Mouse (Mus musculus): ENCODE measurements at regions not wholly inside any gene's neighbourhood (a gene's known extent, or its start where the extent isn't known, plus 50 kb on each side); places are given as distances from the start of the nearest gene placed in this dataset.

DNA sequence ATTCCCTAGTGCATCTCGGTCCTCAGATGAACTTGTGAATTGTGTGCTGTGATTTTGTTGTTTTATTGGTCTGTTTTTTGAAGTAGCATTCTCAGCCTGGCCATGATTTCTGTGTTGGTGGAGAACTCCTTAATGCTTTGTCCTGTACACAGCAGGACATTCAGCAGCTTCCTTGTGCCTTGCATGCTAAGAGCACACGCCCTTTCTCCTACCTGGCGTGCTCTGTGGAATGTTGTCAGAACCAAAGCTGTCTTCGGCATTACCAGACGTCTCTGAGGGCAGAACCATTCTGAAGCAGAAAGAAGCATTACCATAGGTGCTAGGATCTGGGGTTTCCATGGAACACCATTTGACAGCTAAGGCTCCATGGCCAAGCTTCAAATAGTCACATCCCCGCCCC is 75.0 kb upstream of the Epc2 start:
- no peak for ATAC-seq (replicated peaks; ENCODE audit: poor library complexity)

DNA sequence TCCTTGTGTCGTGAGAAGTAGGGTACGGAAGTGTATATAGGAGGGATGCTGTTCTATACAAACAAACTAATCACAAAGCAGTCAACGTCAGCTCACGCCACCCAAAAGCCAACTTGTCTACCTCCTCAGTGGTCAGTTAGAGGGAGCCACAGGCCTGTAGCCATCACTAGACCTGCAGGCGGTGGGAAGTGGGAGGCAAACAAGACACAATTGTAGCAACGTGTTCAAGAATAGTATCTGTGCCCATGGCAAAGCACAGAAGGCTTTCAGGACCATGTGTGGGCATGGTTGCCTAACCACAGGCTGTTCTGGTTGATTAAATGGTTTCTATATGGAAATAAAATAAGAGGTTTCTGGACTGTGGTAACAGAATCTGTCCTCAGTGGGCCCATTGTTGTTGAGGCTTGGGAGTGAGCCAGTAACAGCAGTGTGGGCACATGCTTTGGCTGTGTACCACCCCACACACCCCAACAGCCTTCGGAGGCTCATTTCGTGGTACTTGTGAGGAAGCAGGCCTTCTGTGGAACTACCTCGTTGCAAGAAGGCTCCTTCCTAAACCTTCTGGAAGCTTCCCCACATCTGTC is 72.0 kb upstream of the Epc2 start:
- ATAC-seq (replicated peaks; ENCODE audit: poor library complexity), result 0 out of 2 replicates have a peak, but pooled peaks have one; percentile 16

DNA sequence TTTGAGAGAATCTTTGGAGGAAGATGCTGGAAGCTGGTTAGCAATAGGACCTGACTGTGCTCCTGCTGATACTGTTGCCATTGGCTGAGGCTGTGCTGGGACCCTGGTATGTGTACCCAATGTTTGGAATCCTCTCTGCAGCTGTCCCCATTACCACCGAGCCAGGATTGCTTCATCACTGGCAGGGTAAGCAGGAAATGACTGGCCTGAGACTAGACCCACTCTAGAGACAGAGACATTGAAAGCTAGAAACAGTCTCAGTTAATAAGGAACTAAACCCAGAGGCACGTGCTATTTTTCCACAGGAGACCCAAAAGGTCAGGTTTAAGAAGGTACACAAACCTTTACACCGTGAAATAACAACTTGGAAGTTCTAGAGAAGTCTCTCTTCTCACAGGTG is 70.3 kb upstream of the Epc2 start:
- peak; percentile 93 for ATAC-seq (replicated peaks; ENCODE audit: poor library complexity)

DNA sequence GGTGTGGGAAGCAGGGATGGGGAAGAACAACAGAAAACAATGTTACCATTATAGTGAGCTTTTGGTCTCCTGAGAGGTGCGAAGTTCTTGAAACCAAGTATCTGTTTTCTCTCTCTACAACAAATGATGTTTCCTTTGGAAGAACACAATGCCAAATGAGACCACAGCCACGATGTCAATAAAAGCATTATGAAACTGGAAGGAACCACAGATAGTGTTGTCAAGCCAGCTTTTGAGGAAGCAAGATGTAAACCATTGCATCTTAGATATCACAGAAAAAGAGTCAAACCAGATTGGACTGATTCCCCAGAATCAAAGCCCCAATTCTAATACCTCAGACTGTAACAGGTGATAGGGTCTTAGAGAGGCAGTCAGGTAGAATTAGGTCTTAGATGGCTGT is 64.5 kb upstream of the Epc2 start:
- peak; percentile 74 for ATAC-seq (replicated peaks; ENCODE audit: poor library complexity)

DNA sequence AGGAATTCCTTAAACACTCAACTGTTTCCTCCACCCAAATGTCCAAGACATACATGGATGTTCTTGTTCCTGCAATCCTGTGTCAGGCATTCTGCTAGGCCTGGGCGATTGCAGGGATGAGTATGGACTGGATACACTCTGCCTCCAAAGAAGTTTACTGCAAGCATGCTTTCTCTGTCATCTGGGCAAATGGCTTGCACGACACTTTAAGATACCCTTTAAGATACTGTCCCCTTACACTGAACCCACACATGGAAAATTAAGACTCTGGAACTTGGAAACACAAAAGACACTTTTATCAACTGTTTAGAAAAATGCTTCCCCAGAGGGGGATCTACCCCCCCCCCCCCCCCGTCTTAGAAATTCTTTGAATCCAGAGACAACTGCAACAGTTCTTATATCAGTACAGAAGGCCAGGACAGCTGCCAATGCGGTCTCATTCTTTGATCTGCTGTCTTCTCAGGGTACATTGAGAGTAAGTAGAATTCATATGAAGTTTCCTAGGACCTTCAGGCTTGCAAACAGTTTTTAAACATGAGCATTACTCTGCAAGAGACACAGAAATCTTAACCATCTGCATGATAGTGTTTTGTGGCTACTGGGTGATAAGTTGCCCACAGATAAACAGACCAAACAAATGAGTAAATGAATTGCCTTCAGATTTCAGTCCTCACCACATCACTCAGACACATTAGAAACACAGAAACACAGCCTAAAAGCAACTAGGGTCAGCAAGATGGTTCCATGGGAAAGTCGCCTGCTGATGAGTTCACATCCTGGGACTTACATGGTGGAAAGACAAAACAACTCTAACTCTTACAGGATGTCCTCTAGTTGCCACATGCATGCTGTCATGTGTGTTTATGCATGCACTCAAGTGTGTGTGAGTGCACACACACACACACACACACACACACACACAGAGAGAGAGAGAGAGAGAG is 59.7 kb upstream of the Epc2 start:
- ATAC-seq (replicated peaks; ENCODE audit: poor library complexity), result no peak

All from megakaryocyte progenitor cell, adult 5-6 weeks (primary cell).